Mouse (Mus musculus) CH12.LX (cell line): ENCODE results near the gene Lgi1.

Source experiments
- CHD2 ChIP-seq: IDR thresholded peaks from 2 replicates; pipeline ENCODE4 v1.6.1; 2011; ENCODE audit warnings: low read length, improper control_type of control experiment
- CTCF ChIP-seq, 2 experiments: IDR thresholded peaks in 1 of 2; conservative IDR thresholded peaks in 1 of 2; 2 replicates each; pipeline ENCODE4 v1.5.1; 2011 to 2012; ENCODE audit warnings: low read depth in 2 of 2, low read length in 2 of 2, improper control_type of control experiment in 1 of 2, inconsistent platforms in 1 of 2, mild to moderate bottlenecking in 1 of 2, moderate library complexity in 1 of 2
- EP300 ChIP-seq: IDR thresholded peaks from 2 replicates; pipeline ENCODE4 v1.6.1; 2011; ENCODE audit warnings: low read length, improper control_type of control experiment
- MAFK ChIP-seq: IDR thresholded peaks from 2 replicates; pipeline ENCODE4 v1.6.1; 2011; ENCODE audit warnings: low read length, improper control_type of control experiment; ENCODE audit not compliant: insufficient replicate concordance
- MAX ChIP-seq: IDR thresholded peaks from 2 replicates; pipeline ENCODE4 v1.6.1; 2011; ENCODE audit warnings: low read length, improper control_type of control experiment
- MEF2A ChIP-seq: IDR thresholded peaks from 2 replicates; pipeline ENCODE4 v1.6.1; 2014; ENCODE audit warnings: low read depth, mild to moderate bottlenecking, inconsistent platforms, low read length, improper control_type of control experiment, borderline replicate concordance
- MYC ChIP-seq: IDR thresholded peaks from 2 replicates; pipeline ENCODE4 v1.6.1; 2011; ENCODE audit warnings: low read depth, mild to moderate bottlenecking, improper control_type of control experiment, low read length
- POLR2A ChIP-seq: IDR thresholded peaks from 2 replicates; pipeline ENCODE4 v1.6.1; 2011; ENCODE audit warnings: low read depth, mild to moderate bottlenecking, improper control_type of control experiment, low read length
- SMC3 ChIP-seq: IDR thresholded peaks from 2 replicates; pipeline ENCODE4 v1.6.1; 2011; ENCODE audit warnings: low read depth, low read length, improper control_type of control experiment
- UBTF ChIP-seq: IDR thresholded peaks from 2 replicates; pipeline ENCODE4 v1.6.1; 2012; ENCODE audit warnings: low read depth, mild to moderate bottlenecking, inconsistent platforms, low read length, improper control_type of control experiment, moderate library complexity
- ZC3H11A ChIP-seq: IDR thresholded peaks from 2 replicates; pipeline ENCODE4 v1.6.1; 2012; ENCODE audit warnings: low read depth, mild to moderate bottlenecking, inconsistent platforms, low read length, improper control_type of control experiment

GRCm38 (mm10) chr19:38351728-38352127 is 87.4 kb downstream of the Lgi1 start:
- TF ChIP-seq EP300 (no peak), MYC (no peak), SMC3 (no peak), MEF2A (no peak), POLR2A (no peak), MAFK (no peak), CTCF (conservative IDR thresholded peaks at IDR 0.05 in 1 of 2, IDR thresholded peaks at IDR 0.05 in 1 of 2; ENCODE audit: low read depth in 2 of 2, low read length in 2 of 2) (no peak), UBTF (no peak), MAX (no peak), CHD2 (no peak), ZC3H11A (no peak)
